ENCODE assay signal across 23 mouse cellular contexts in the genomic region with DNA sequence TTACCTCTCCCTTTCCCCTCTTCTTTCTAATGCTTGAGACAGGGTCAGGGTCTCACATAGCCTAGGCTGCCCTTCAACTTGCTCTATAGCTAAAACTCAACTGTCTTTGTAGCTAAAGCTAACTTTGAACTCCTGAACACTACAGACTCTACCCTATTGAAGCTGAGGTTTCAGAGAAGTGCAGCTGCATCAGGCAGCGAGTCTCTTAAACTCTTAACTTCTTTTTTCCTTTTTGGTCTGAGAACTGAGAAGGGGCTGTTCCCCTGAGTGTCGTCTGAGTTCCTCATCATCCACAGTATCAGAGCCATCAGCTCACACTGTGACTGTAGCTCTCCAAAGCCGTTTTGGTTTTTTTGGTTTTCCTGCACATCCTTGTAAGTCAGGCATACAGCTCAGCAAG. TPM values are rescaled to one million over a fixed set of nuclear protein-coding genes. Genes with fewer than 3 reads are reported as not detected.
"Had no signal": no experiment of that assay in that cellular context is flagged by ENCODE, and none has a peak within 500 bp of the region (broad histone marks: within the 10 kb centered on the region; RNA-seq: fewer than 3 reads in every experiment).

No protein-coding gene starts in this region.

- DNase-seq: kidney, adult 11 months; kidney, adult 8-10 months; kidney, postnatal 10 days; kidney, postnatal 36 days; layer of hippocampus, postnatal 36 days; lung, adult 18-20 months; lung, postnatal 14 days; lung, postnatal 4 days had no signal

- H3K27me3 ChIP-seq: intestine, embryonic 15.5 days; kidney, embryonic 15.5 days; lung, embryonic 15.5 days; midbrain, embryonic 12.5 days; neural tube, embryonic 13.5 days had no signal

- H3K9me3 ChIP-seq: intestine, embryonic 15.5 days; kidney, embryonic 15.5 days; lung, embryonic 15.5 days; midbrain, embryonic 12.5 days; neural tube, embryonic 13.5 days had no signal

- H3K4me2 ChIP-seq: intestine, embryonic 15.5 days; kidney, embryonic 15.5 days; liver, embryonic 11.5 days; lung, embryonic 15.5 days; midbrain, embryonic 12.5 days; neural tube, embryonic 13.5 days had no signal

- H3K4me1 ChIP-seq: kidney, embryonic 15.5 days had no signal

- ATAC-seq: intestine, embryonic 15.5 days had no signal

- H3K9ac ChIP-seq: intestine, embryonic 15.5 days; kidney, embryonic 15.5 days; liver, embryonic 14.5 days; lung, embryonic 15.5 days; midbrain, embryonic 12.5 days; neural tube, embryonic 13.5 days had no signal

- H3K4me3 ChIP-seq: intestine, embryonic 15.5 days; kidney, embryonic 15.5 days; left cerebral cortex, adult 2 months; lung, embryonic 15.5 days; midbrain, embryonic 12.5 days; myocyte; neural tube, embryonic 13.5 days had no signal

- H3K27ac ChIP-seq: intestine, embryonic 15.5 days; kidney, embryonic 15.5 days; left cerebral cortex, adult 2 months; liver, embryonic 14.5 days; lung, embryonic 15.5 days; midbrain, embryonic 12.5 days; neural tube, embryonic 13.5 days; stomach, postnatal 0 days had no signal

- H3K36me3 ChIP-seq: intestine, embryonic 15.5 days; kidney, embryonic 15.5 days; lung, embryonic 15.5 days; midbrain, embryonic 12.5 days; neural tube, embryonic 13.5 days had no signal

RNA-seq across cellular contexts. Expression of gene Acta2, which starts 37.6 kb away (rescaled TPM):
- total RNA-seq: megakaryocyte-erythroid progenitor cell, adult 5-6 weeks; monocyte, adult 5-6 weeks had no signal

RNA-seq across cellular contexts. Expression of gene Ankrd22, which starts 51.9 kb away (rescaled TPM):
- total RNA-seq: layer of hippocampus, postnatal 36 days; left cerebral cortex, adult 2 months; megakaryocyte-erythroid progenitor cell, adult 5-6 weeks; monocyte, adult 5-6 weeks had no signal
- polyA plus RNA-seq: limb, embryonic 11.5 days; liver, embryonic 11.5 days; midbrain, embryonic 12.5 days; midbrain, embryonic 16.5 days; neural tube, embryonic 13.5 days; small intestine, adult 2 months had no signal
